Mouse (Mus musculus): ENCODE data around the gene Hcst.

The Hcst gene

DNA sequence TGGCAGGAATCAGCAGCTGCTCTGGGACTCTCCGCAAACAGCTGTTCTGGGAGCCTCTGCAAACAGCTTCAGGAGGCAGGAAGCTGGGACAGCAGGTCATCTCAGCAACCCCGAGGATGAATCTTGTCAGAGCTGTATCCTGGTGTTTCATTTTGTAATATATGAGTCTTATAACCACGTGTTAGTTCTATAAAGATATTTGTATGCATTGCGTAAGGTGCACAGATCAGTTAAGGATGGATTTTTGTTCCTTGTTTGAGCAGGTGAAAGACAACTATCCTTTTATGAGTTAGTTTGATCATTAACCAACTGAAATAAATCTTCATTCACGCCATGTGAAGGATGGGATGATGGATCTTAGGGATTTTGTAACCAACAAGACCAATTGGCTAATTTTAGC is 39.6 kb downstream of the Hcst start:
- DNase-seq (ENCODE audit: extremely low spot score, low read depth, low spot score), result no peak

DNA sequence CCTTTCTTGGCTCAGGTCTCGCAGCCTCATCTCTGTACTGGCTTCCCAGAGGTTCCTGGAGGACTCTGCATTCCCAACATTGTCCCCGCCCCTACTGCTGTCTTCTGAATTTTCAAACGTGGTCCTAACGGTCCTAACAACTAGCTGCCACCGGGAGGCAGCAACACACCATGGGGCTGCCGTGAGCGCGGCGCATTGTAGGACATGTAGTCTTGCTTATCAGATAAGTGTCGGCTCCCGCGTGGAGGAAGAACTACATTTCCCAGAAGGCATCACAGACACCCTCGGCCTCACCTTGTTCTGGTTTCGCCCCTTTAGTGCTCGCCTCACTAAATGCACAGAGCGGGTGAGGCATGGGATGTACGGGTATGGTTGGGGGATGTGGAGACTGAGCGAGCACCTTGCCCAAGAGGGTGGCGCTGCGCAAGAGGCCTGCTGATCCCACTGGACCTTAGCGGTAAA is 46.1 kb downstream of the Hcst start:
- DNase-seq (ENCODE audit: extremely low spot score, low read depth, low spot score), result peak; percentile 85

All from hindlimb bud, embryonic 11.5 days (tissue).